Mouse (Mus musculus): ENCODE results near the gene Gm11096. TPM values are rescaled to one million over a fixed set of nuclear protein-coding genes. Genes with fewer than 3 reads are reported as not detected.

Gene Gm11096
- polyA plus RNA-seq (2017; shearing (Covaris generic)): not detected

GRCm38 (mm10) chr17:81441463-81441862, at the start of gene Gm11096:
Gm11096 (plus strand) TSS chr17:81441763.

All from naive thymus-derived CD4-positive, alpha-beta T cell, adult 5 months (primary cell).